Mouse (Mus musculus) splenic B cell, adult 2 months (primary cell): ENCODE measurements at regions not wholly inside any gene's neighbourhood (a gene's known extent, or its start where the extent isn't known, plus 50 kb on each side); places are given as distances from the start of the nearest gene placed in this dataset.

ENCODE experiments used
- DNase-seq: peaks from one replicate; pipeline ENCODE4 v3.0.0-alpha.2; 2011; ENCODE audit warnings: low read depth, low spot score
- H3K27me3 ChIP-seq: 2 replicates; pipeline ENCODE4 v1.6.1; 2012; ENCODE audit warnings: mild to moderate bottlenecking, low read length, moderate library complexity, mixed read lengths; ENCODE audit not compliant: control insufficient read depth, poor library complexity, insufficient read depth, severe bottlenecking
- H3K36me3 ChIP-seq: 2 replicates; pipeline ENCODE4 v1.6.1; 2012; ENCODE audit warnings: mild to moderate bottlenecking, low read length, moderate library complexity, mixed read lengths; ENCODE audit not compliant: control insufficient read depth, poor library complexity, insufficient read depth, severe bottlenecking

DNA sequence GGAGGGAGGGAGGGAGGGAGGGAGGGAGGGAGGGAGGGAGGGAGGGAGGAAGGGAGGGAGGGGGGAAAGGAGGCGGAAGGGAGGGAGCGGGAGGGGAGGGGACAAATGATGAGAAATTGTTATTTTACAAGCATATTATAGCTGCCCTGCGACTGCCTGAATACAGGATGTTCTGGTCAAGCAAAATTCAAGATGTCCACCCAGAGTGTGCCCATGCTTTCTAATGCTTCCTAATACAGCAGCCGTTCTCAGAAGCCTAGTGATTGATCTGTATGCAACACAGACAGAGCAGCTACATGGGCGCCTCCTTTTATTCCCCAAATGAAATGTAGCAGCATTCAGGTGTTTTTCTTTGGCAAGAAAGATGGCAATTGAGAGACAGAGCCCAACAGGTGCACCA, 434.9 kb downstream of the Gxylt1 start:
- no peaks in the 10 kb centered on the region for H3K36me3 ChIP-seq
- no peak for DNase-seq
- no peaks in the 10 kb centered on the region for H3K27me3 ChIP-seq

- Histone ChIP-seq H3K27me3 (no peaks in the 10 kb centered on the region), H3K36me3 (no peaks in the 10 kb centered on the region)
- no peak for DNase-seq
Measured at GRCm38 (mm10) chr15:92839611-92840010, 435.4 kb downstream of the Gxylt1 start.

DNA sequence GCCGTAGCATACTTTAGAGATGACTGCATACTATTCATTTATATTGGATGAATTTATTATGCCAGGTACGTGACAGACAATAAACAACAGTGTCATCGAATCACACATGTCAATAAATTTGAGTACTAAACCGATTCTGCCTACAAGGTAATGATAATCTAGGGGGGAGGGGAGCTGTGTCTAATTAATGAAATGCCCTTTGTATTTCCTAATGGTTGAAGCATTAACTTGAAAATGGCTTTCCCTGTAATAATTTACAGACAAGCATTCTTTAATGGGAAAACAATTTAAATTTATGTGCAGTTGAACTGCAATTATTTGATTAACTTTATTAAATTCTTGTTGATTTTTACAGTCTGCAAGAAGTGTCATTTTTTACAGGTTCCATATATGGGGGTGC, 429.5 kb downstream of the Pdzrn4 start:
- H3K36me3 ChIP-seq, result no peaks in the 10 kb centered on the region
- DNase-seq, result no peak
- no peaks in the 10 kb centered on the region for H3K27me3 ChIP-seq
